Mouse (Mus musculus): Measurements from ENCODE around the gene Slc4a8. TPM values are rescaled to one million over a fixed set of nuclear protein-coding genes. Genes with fewer than 3 reads are reported as not detected.

The Slc4a8 gene
- total RNA-seq (2021) = 1 to 10 TPM; 3.0 to 3.9 TPM

GRCm38 (mm10) chr15:100761419-100762185 lies at the start of gene Slc4a8:
Slc4a8 (plus strand) TSS chr15:100761747.
- DNase-seq (ENCODE audit: low spot score) = peak; percentile 82
- intact Hi-C loops (cut with DNase I) = loop anchor here (5.0 kb wide), 1 partner anchor 436 kb away; no protein-coding TSS in a partner anchor

- DNase-seq (ENCODE audit: low spot score) = no peak
- intact Hi-C loops (cut with DNase I) = no loop called here
These were observed 47.1 kb upstream of the Slc4a8 start for GRCm38 (mm10) chr15:100714470-100714869.

GRCm38 (mm10) chr15:100715399-100715993 lies 46.1 kb upstream of the Slc4a8 start:
- intact Hi-C loops (cut with DNase I) = no loop called here
- DNase-seq (ENCODE audit: low spot score) = no peak

GRCm38 (mm10) chr15:100717933-100718332 lies 43.6 kb upstream of the Slc4a8 start:
- no peak for DNase-seq (ENCODE audit: low spot score)
- intact Hi-C loops (cut with DNase I) = no loop called here

- intact Hi-C loops (cut with DNase I) = no loop called here
- DNase-seq (ENCODE audit: low spot score) = no peak
These were observed 43.0 kb upstream of the Slc4a8 start for GRCm38 (mm10) chr15:100718572-100718971.

- no peak for DNase-seq (ENCODE audit: low spot score)
- intact Hi-C loops (cut with DNase I) = no loop called here
These were observed 42.3 kb upstream of the Slc4a8 start for GRCm38 (mm10) chr15:100719217-100719616.

- DNase-seq (ENCODE audit: low spot score) = no peak
- intact Hi-C loops (cut with DNase I) = no loop called here
These were observed 41.5 kb upstream of the Slc4a8 start for GRCm38 (mm10) chr15:100720066-100720465.

GRCm38 (mm10) chr15:100721445-100721844 lies 40.1 kb upstream of the Slc4a8 start:
- intact Hi-C loops (cut with DNase I) = no loop called here

GRCm38 (mm10) chr15:100722026-100722425 lies 39.5 kb upstream of the Slc4a8 start:
- DNase-seq (ENCODE audit: low spot score) = no peak
- intact Hi-C loops (cut with DNase I) = no loop called here

More at GRCm38 (mm10) chr15:100721445-100721844, 40.1 kb upstream of the Slc4a8 start:
- no peak for DNase-seq (ENCODE audit: low spot score)

- DNase-seq (ENCODE audit: low spot score) = no peak
- intact Hi-C loops (cut with DNase I) = no loop called here
These were observed 39.0 kb upstream of the Slc4a8 start for GRCm38 (mm10) chr15:100722564-100722963.

- no peak for DNase-seq (ENCODE audit: low spot score)
- intact Hi-C loops (cut with DNase I) = no loop called here
These were observed 38.0 kb upstream of the Slc4a8 start for GRCm38 (mm10) chr15:100723505-100723904.

GRCm38 (mm10) chr15:100726721-100727120 lies 34.8 kb upstream of the Slc4a8 start:
- DNase-seq (ENCODE audit: low spot score) = no peak
- intact Hi-C loops (cut with DNase I) = no loop called here

GRCm38 (mm10) chr15:100727834-100728233 lies 33.7 kb upstream of the Slc4a8 start:
- DNase-seq (ENCODE audit: low spot score) = no peak
- intact Hi-C loops (cut with DNase I) = no loop called here

- intact Hi-C loops (cut with DNase I) = no loop called here
These were observed 33.0 kb upstream of the Slc4a8 start for GRCm38 (mm10) chr15:100728586-100728985.

GRCm38 (mm10) chr15:100729281-100729985 lies 32.1 kb upstream of the Slc4a8 start, which contains the start of gene Galnt6:
Galnt6 (minus strand) TSS chr15:100729376.
- DNase-seq (ENCODE audit: low spot score) = no peak
- intact Hi-C loops (cut with DNase I) = no loop called here

More at GRCm38 (mm10) chr15:100728586-100728985, 33.0 kb upstream of the Slc4a8 start:
- DNase-seq (ENCODE audit: low spot score) = no peak

GRCm38 (mm10) chr15:100731081-100731480 lies 30.5 kb upstream of the Slc4a8 start:
- intact Hi-C loops (cut with DNase I) = no loop called here
- DNase-seq (ENCODE audit: low spot score) = no peak

GRCm38 (mm10) chr15:100732580-100732979 lies 29.0 kb upstream of the Slc4a8 start:
- peak; percentile 11 for DNase-seq (ENCODE audit: low spot score)
- intact Hi-C loops (cut with DNase I) = no loop called here

- intact Hi-C loops (cut with DNase I) = no loop called here
- no peak for DNase-seq (ENCODE audit: low spot score)
These were observed 26.2 kb upstream of the Slc4a8 start for GRCm38 (mm10) chr15:100735095-100735952.

GRCm38 (mm10) chr15:100735953-100736300 lies 25.6 kb upstream of the Slc4a8 start:
- DNase-seq (ENCODE audit: low spot score) = no peak
- intact Hi-C loops (cut with DNase I) = no loop called here

- intact Hi-C loops (cut with DNase I) = no loop called here
- DNase-seq (ENCODE audit: low spot score) = no peak
These were observed 23.9 kb upstream of the Slc4a8 start for GRCm38 (mm10) chr15:100737667-100738066.
